Mouse (Mus musculus): ENCODE measurements around the gene Kng2. TPM values are rescaled to one million over a fixed set of nuclear protein-coding genes. Genes with fewer than 3 reads are reported as not detected.

Kng2 gene
- not detected for polyA plus RNA-seq (2017; shearing (Covaris generic))

GRCm38 (mm10) chr16:23028966-23029600 lies at the start of gene Kng2:
Gene Kng2, minus strand, starts transcription at chr16:23029482.

GRCm38 (mm10) chr16:23057668-23058447 lies 28.6 kb upstream of the Kng2 start, which contains the start of gene Kng1:
Gene Kng1, plus strand, starts transcription at chr16:23057865.

GRCm38 (mm10) chr16:22950840-22951395 lies 78.4 kb downstream of the Kng2 start, which contains the start of gene Hrg:
Gene Hrg, plus strand, starts transcription at chr16:22951072.

Other genes starting within 250 kb of the Kng2 start
- gene Crygs, start 217.9 kb downstream of the Kng2 start, polyA plus RNA-seq (2017; shearing (Covaris generic)): not detected
- gene Tbccd1, start 171.8 kb downstream of the Kng2 start, polyA plus RNA-seq (2017; shearing (Covaris generic)): 10 to 100 TPM; 15.6 to 16.4 TPM
- 100 to 1,000 TPM; 111 to 145 TPM for gene Dnajb11, start 171.6 kb downstream of the Kng2 start, polyA plus RNA-seq (2017; shearing (Covaris generic))
- gene Ahsg, start 138.2 kb downstream of the Kng2 start, polyA plus RNA-seq (2017; shearing (Covaris generic)): not detected
- not detected for gene Fetub, start 111.1 kb downstream of the Kng2 start, polyA plus RNA-seq (2017; shearing (Covaris generic))
- not detected for gene Hrg, start 78.4 kb downstream of the Kng2 start, polyA plus RNA-seq (2017; shearing (Covaris generic))
- gene Kng1, start 28.4 kb upstream of the Kng2 start, polyA plus RNA-seq (2017; shearing (Covaris generic)): not detected
- gene Eif4a2, start 78.0 kb upstream of the Kng2 start, polyA plus RNA-seq (2017; shearing (Covaris generic)): 100 to 1,000 TPM; 178 to 215 TPM
- 10 to 100 TPM; 33.1 to 35.5 TPM for gene Rfc4, start 98.3 kb upstream of the Kng2 start, polyA plus RNA-seq (2017; shearing (Covaris generic))
- gene Adipoq, start 117.1 kb upstream of the Kng2 start, polyA plus RNA-seq (2017; shearing (Covaris generic)): under 1 TPM in 1 of 2 experiments, not detected in 1; 0.60 TPM
- 10 to 100 TPM; 51.3 to 58.2 TPM for gene St6gal1, start 195.3 kb upstream of the Kng2 start, polyA plus RNA-seq (2017; shearing (Covaris generic))